Mouse (Mus musculus): ENCODE measurements at regions not wholly inside any gene's neighbourhood (a gene's known extent, or its start where the extent isn't known, plus 50 kb on each side); places are given as distances from the start of the nearest gene placed in this dataset.
"Not testable (repeated sequence)": the region's sequence is repeated elsewhere in the genome, so short reads cannot be mapped to it uniquely, and the experiment has no call there.

GRCm38 (mm10) chr10:120694472-120694871, 204.4 kb downstream of the Msrb3 start:
- no peaks in the 10 kb centered on the region for H3K36me3 ChIP-seq
- H3K9ac ChIP-seq = 0 out of 2 replicates have a peak overlapping the region, but pooled peaks have one; percentile 20
- H3K27me3 ChIP-seq (replicated peaks) = no peaks in the 10 kb centered on the region
- ATAC-seq (ENCODE audit: insufficient number of reproducible peaks, low FRiP score) = no peak
- H3K4me2 ChIP-seq = peak overlapping the region; percentile 52
- 15% methylated on average over 18 of the region's 18 CpGs for WGBS
- no peak overlapping the region for H3K27ac ChIP-seq (ENCODE audit: poor library complexity, severe bottlenecking)
- peaks cover 54% of the 10 kb centered on the region for H3K4me1 ChIP-seq (replicated peaks)
- H3K4me3 ChIP-seq = peak overlapping the region; percentile 24
- no peaks in the 10 kb centered on the region for H3K9me3 ChIP-seq (replicated peaks)

- Histone ChIP-seq H3K36me3 (no peaks in the 10 kb centered on the region), H3K4me1 (replicated peaks) (peaks cover 48% of the 10 kb centered on the region), H3K9me3 (replicated peaks) (no peaks in the 10 kb centered on the region), H3K9ac (no peak overlapping the region), H3K27me3 (replicated peaks) (no peaks in the 10 kb centered on the region), H3K4me3 (no peak overlapping the region), H3K27ac (ENCODE audit: poor library complexity, severe bottlenecking) (peak overlapping the region; percentile 45; the same call in 1 of the 2 replicates), H3K4me2 (no peak overlapping the region)
- 55% methylated on average over 3 of the region's 3 CpGs for WGBS
- no peak for ATAC-seq (ENCODE audit: insufficient number of reproducible peaks, low FRiP score)
Measured at GRCm38 (mm10) chr10:120691451-120691850, 207.4 kb downstream of the Msrb3 start.

GRCm38 (mm10) chr10:120686123-120686522, 209.9 kb upstream of the Hmga2 start:
- Histone ChIP-seq H3K36me3 (no peaks in the 10 kb centered on the region), H3K4me1 (replicated peaks) (peaks cover 31% of the 10 kb centered on the region), H3K4me2 (no peak overlapping the region), H3K9me3 (replicated peaks) (no peaks in the 10 kb centered on the region), H3K9ac (no peak overlapping the region), H3K4me3 (no peak overlapping the region), H3K27me3 (replicated peaks) (no peaks in the 10 kb centered on the region), H3K27ac (ENCODE audit: poor library complexity, severe bottlenecking) (peak overlapping the region; percentile 68)
- peak; percentile 68; the same call in 1 of the 2 replicates for ATAC-seq (ENCODE audit: insufficient number of reproducible peaks, low FRiP score)
- WGBS = 11% methylated on average over 10 of the region's 10 CpGs

GRCm38 (mm10) chr10:120682021-120682420, 205.8 kb upstream of the Hmga2 start:
- H3K4me3 ChIP-seq = no peak overlapping the region
- no peak for ATAC-seq (ENCODE audit: insufficient number of reproducible peaks, low FRiP score)
- 86% methylated on average over 10 of the region's 10 CpGs for WGBS
- H3K9me3 ChIP-seq (replicated peaks) = no peaks in the 10 kb centered on the region
- peaks cover 39% of the 10 kb centered on the region for H3K4me1 ChIP-seq (replicated peaks)
- H3K4me2 ChIP-seq = no peak overlapping the region
- H3K36me3 ChIP-seq = no peaks in the 10 kb centered on the region
- H3K27me3 ChIP-seq (replicated peaks) = no peaks in the 10 kb centered on the region
- H3K9ac ChIP-seq = no peak overlapping the region
- no peak overlapping the region for H3K27ac ChIP-seq (ENCODE audit: poor library complexity, severe bottlenecking)

- 67% methylated on average over 6 of the region's 6 CpGs for WGBS
- no peaks in the 10 kb centered on the region for H3K36me3 ChIP-seq
- H3K4me2 ChIP-seq = no peak overlapping the region
- no peak overlapping the region for H3K9ac ChIP-seq
- peaks cover 42% of the 10 kb centered on the region for H3K4me1 ChIP-seq (replicated peaks)
- no peak overlapping the region for H3K4me3 ChIP-seq
- H3K9me3 ChIP-seq (replicated peaks) = no peaks in the 10 kb centered on the region
- no peak overlapping the region for H3K27ac ChIP-seq (ENCODE audit: poor library complexity, severe bottlenecking)
- no peak for ATAC-seq (ENCODE audit: insufficient number of reproducible peaks, low FRiP score)
- no peaks in the 10 kb centered on the region for H3K27me3 ChIP-seq (replicated peaks)
Measured at GRCm38 (mm10) chr10:120679982-120680381, 203.7 kb upstream of the Hmga2 start.

- Histone ChIP-seq H3K27me3 (replicated peaks) (no peaks in the 10 kb centered on the region), H3K4me3 (no peak overlapping the region), H3K36me3 (no peaks in the 10 kb centered on the region), H3K4me2 (no peak overlapping the region), H3K4me1 (replicated peaks) (peaks cover 54% of the 10 kb centered on the region), H3K27ac (ENCODE audit: poor library complexity, severe bottlenecking) (peak overlapping the region; percentile 13; the same call in 1 of the 2 replicates), H3K9ac (no peak overlapping the region), H3K9me3 (replicated peaks) (no peaks in the 10 kb centered on the region)
- ATAC-seq (ENCODE audit: insufficient number of reproducible peaks, low FRiP score) = no peak
- WGBS = 53% methylated on average over 8 of the region's 8 CpGs
Measured at GRCm38 (mm10) chr10:120678277-120678676, 202.0 kb upstream of the Hmga2 start.

GRCm38 (mm10) chr10:120675369-120675768, 199.1 kb upstream of the Hmga2 start:
- no peak for ATAC-seq (ENCODE audit: insufficient number of reproducible peaks, low FRiP score)
- WGBS = 44% methylated on average over 4 of the region's 4 CpGs
- H3K27me3 ChIP-seq (replicated peaks) = no peaks in the 10 kb centered on the region
- 0 out of 2 replicates have a peak, but pooled peaks cover 4% of the 10 kb centered on the region for H3K9me3 ChIP-seq (replicated peaks)
- no peak overlapping the region for H3K4me3 ChIP-seq
- H3K9ac ChIP-seq = no peak overlapping the region
- peak overlapping the region; percentile 58 for H3K27ac ChIP-seq (ENCODE audit: poor library complexity, severe bottlenecking)
- H3K36me3 ChIP-seq = no peaks in the 10 kb centered on the region
- peaks cover 39% of the 10 kb centered on the region for H3K4me1 ChIP-seq (replicated peaks)
- no peak overlapping the region for H3K4me2 ChIP-seq

GRCm38 (mm10) chr10:120674321-120675045, 198.2 kb upstream of the Hmga2 start:
- no peak overlapping the region for H3K9ac ChIP-seq
- no peaks in the 10 kb centered on the region for H3K36me3 ChIP-seq
- 0 out of 2 replicates have a peak, but pooled peaks cover 4% of the 10 kb centered on the region for H3K9me3 ChIP-seq (replicated peaks)
- no peak overlapping the region for H3K4me3 ChIP-seq
- no peaks in the 10 kb centered on the region for H3K27me3 ChIP-seq (replicated peaks)
- 41% methylated on average over 10 of the region's 10 CpGs for WGBS
- peak overlapping the region; percentile 58 for H3K27ac ChIP-seq (ENCODE audit: poor library complexity, severe bottlenecking)
- H3K4me1 ChIP-seq (replicated peaks) = peaks cover 35% of the 10 kb centered on the region
- peak; percentile 74 for ATAC-seq (ENCODE audit: insufficient number of reproducible peaks, low FRiP score)
- H3K4me2 ChIP-seq = no peak overlapping the region

- not testable (repeated sequence) for H3K27ac ChIP-seq (ENCODE audit: poor library complexity, severe bottlenecking); H3K9me3 ChIP-seq (replicated peaks); H3K4me2 ChIP-seq; H3K27me3 ChIP-seq (replicated peaks); H3K4me1 ChIP-seq (replicated peaks); H3K9ac ChIP-seq; H3K4me3 ChIP-seq; ATAC-seq (ENCODE audit: insufficient number of reproducible peaks, low FRiP score); H3K36me3 ChIP-seq
- 92% methylated on average over 7 of the region's 7 CpGs for WGBS
Measured at GRCm38 (mm10) chr10:120667678-120668031, 191.4 kb upstream of the Hmga2 start.

- Histone ChIP-seq H3K27me3 (replicated peaks) (no peaks in the 10 kb centered on the region), H3K9me3 (replicated peaks) (0 out of 2 replicates have a peak, but pooled peaks cover 4% of the 10 kb centered on the region), H3K36me3 (no peaks in the 10 kb centered on the region), H3K9ac (no peak overlapping the region), H3K4me1 (replicated peaks) (no peaks in the 10 kb centered on the region; the same call in 1 of the 2 replicates), H3K4me3 (no peak overlapping the region), H3K27ac (ENCODE audit: poor library complexity, severe bottlenecking) (no peak overlapping the region), H3K4me2 (no peak overlapping the region)
- 67% methylated on average over 12 of the region's 12 CpGs for WGBS
- no peak for ATAC-seq (ENCODE audit: insufficient number of reproducible peaks, low FRiP score)
Measured at GRCm38 (mm10) chr10:120666985-120667677, 190.9 kb upstream of the Hmga2 start.

GRCm38 (mm10) chr10:120666202-120666860, 190.1 kb upstream of the Hmga2 start:
- Histone ChIP-seq H3K27ac (ENCODE audit: poor library complexity, severe bottlenecking) (peak overlapping the region; percentile 43; the same call in 1 of the 2 replicates), H3K9me3 (replicated peaks) (no peaks in the 10 kb centered on the region), H3K9ac (no peak overlapping the region), H3K27me3 (replicated peaks) (no peaks in the 10 kb centered on the region), H3K4me2 (no peak overlapping the region), H3K36me3 (no peaks in the 10 kb centered on the region), H3K4me1 (replicated peaks) (no peaks in the 10 kb centered on the region; the same call in 1 of the 2 replicates), H3K4me3 (no peak overlapping the region)
- ATAC-seq (ENCODE audit: insufficient number of reproducible peaks, low FRiP score) = no peak
- WGBS = 89% methylated on average over 7 of the region's 7 CpGs
